Mouse (Mus musculus) c-Kit-negative CD71-positive TER-119-positive erythroid progenitor cells, embryonic 14.5 days (primary cell): ENCODE measurements around the gene Fam8a1.

Experiments used
- DNase-seq: peaks from one replicate; pipeline ENCODE4 v3.0.0-alpha.2; 2013; ENCODE audit warnings: low read depth, low spot score

Gene Fam8a1

GRCm38 (mm10) chr13:46674601-46675000, 5.3 kb downstream of the Fam8a1 start:
- no peak for DNase-seq

GRCm38 (mm10) chr13:46677721-46678120, 8.4 kb downstream of the Fam8a1 start:
- DNase-seq: no peak

GRCm38 (mm10) chr13:46682921-46683320, 13.6 kb downstream of the Fam8a1 start:
- DNase-seq: no peak

- no peak for DNase-seq
Measured at GRCm38 (mm10) chr13:46683370-46683769, 14.0 kb downstream of the Fam8a1 start.

- DNase-seq: no peak
Measured at GRCm38 (mm10) chr13:46690559-46691241, 21.4 kb downstream of the Fam8a1 start.

- no peak for DNase-seq
Measured at GRCm38 (mm10) chr13:46695296-46695908, 26.1 kb downstream of the Fam8a1 start.

- DNase-seq: no peak
Measured at GRCm38 (mm10) chr13:46695932-46696331, 26.6 kb downstream of the Fam8a1 start.

- no peak for DNase-seq
Measured at GRCm38 (mm10) chr13:46696788-46697187, 27.5 kb downstream of the Fam8a1 start.

GRCm38 (mm10) chr13:46699372-46699771, 30.1 kb downstream of the Fam8a1 start:
- no peak for DNase-seq

GRCm38 (mm10) chr13:46701486-46701885, 32.2 kb downstream of the Fam8a1 start:
- no peak for DNase-seq

- DNase-seq: no peak
Measured at GRCm38 (mm10) chr13:46703138-46703537, 33.8 kb downstream of the Fam8a1 start.

GRCm38 (mm10) chr13:46713486-46713885, 44.2 kb downstream of the Fam8a1 start:
- no peak for DNase-seq

- no peak for DNase-seq
Measured at GRCm38 (mm10) chr13:46715976-46716639, 46.8 kb downstream of the Fam8a1 start.

GRCm38 (mm10) chr13:46718893-46719400, 49.6 kb downstream of the Fam8a1 start:
- DNase-seq: no peak

- no peak for DNase-seq
Measured at GRCm38 (mm10) chr13:46721009-46721408, 51.7 kb downstream of the Fam8a1 start.

- DNase-seq: peak; percentile 33
Measured at GRCm38 (mm10) chr13:46724371-46724770, 55.0 kb downstream of the Fam8a1 start.

- DNase-seq: peak; percentile 92
Measured at GRCm38 (mm10) chr13:46725227-46725626, 55.9 kb downstream of the Fam8a1 start.

- DNase-seq: peak; percentile 45
Measured at GRCm38 (mm10) chr13:46726288-46727037, 57.1 kb downstream of the Fam8a1 start.

- DNase-seq: peak; percentile 49
Measured at GRCm38 (mm10) chr13:46727038-46727836, 57.9 kb downstream of the Fam8a1 start.
